Mouse (Mus musculus) heart, embryonic 11.5 days (tissue): Measurements from ENCODE around the gene Olfr1446. TPM values are rescaled to one million over a fixed set of nuclear protein-coding genes. Genes with fewer than 3 reads are reported as not detected.

Experiments used
- ATAC-seq: fragments of 200-750 bp; cut with Nextera tagmentation; replicated peaks from 2 replicates; pipeline ENCODE4 v1.8.0; 2017; ENCODE audit warnings: moderate library complexity; ENCODE audit not compliant: insufficient number of reproducible peaks, low FRiP score, low TSS enrichment
- H3K27ac ChIP-seq: fragments of 300-500 bp; sonication (generic); 2 replicates; pipeline ENCODE4 v1.5.1; 2014; ENCODE audit warnings: mild to moderate bottlenecking, low read depth, low read length
- H3K27me3 ChIP-seq: fragments of 300-500 bp; sonication (generic); 2 replicates; pipeline ENCODE4 v1.6.1; 2014; ENCODE audit warnings: mild to moderate bottlenecking, low read length, mixed read lengths; ENCODE audit not compliant: control insufficient read depth, insufficient read depth
- H3K36me3 ChIP-seq: fragments of 300-500 bp; sonication (generic); 2 replicates; pipeline ENCODE4 v1.6.1; 2014; ENCODE audit warnings: mild to moderate bottlenecking, low read length, moderate library complexity, mixed read lengths; ENCODE audit not compliant: control insufficient read depth, insufficient read depth
- H3K4me1 ChIP-seq: fragments of 300-500 bp; sonication (generic); 2 replicates; pipeline ENCODE4 v1.6.1; 2014; ENCODE audit warnings: low read length; ENCODE audit not compliant: control insufficient read depth, insufficient read depth
- H3K4me2 ChIP-seq: fragments of 300-500 bp; sonication (generic); 2 replicates; pipeline ENCODE4 v1.6.1; 2014; ENCODE audit warnings: mild to moderate bottlenecking, moderate library complexity
- H3K4me3 ChIP-seq: fragments of 300-500 bp; sonication (generic); 2 replicates; pipeline ENCODE4 v1.5.1; 2014; ENCODE audit warnings: low read depth, low read length
- H3K9ac ChIP-seq: fragments of 300-500 bp; sonication (generic); 2 replicates; pipeline ENCODE4 v1.6.1; 2014; ENCODE audit warnings: mild to moderate bottlenecking, low read depth, low read length, moderate library complexity
- H3K9me3 ChIP-seq: fragments of 300-500 bp; sonication (generic); replicated peaks from 2 replicates; pipeline ENCODE4 v1.6.1; 2016; ENCODE audit warnings: low read length; ENCODE audit not compliant: control insufficient read depth
- WGBS: fragments of 180-500 bp; shearing (Covaris S2); extraction: QIAGEN DNeasy Blood & Tissue Kit; methylation state at CpG from one replicate; pipeline ENCODE4 v1.1.7; 2014; ENCODE audit not compliant: insufficient replicate concordance; 5-methylcytosine and 5-hydroxymethylcytosine counted together
- polyA plus RNA-seq: library from polyadenylated mRNA; unstranded; fragments of >200 nt; fragmentation: Nextera tagmentation; extraction: Ambion mirVana; gene quantifications from 2 replicates; pipeline ENCODE4 v1.2.1, GENCODE M21; 2014

The Olfr1446 gene
- polyA plus RNA-seq = not detected in 2 replicates

DNA sequence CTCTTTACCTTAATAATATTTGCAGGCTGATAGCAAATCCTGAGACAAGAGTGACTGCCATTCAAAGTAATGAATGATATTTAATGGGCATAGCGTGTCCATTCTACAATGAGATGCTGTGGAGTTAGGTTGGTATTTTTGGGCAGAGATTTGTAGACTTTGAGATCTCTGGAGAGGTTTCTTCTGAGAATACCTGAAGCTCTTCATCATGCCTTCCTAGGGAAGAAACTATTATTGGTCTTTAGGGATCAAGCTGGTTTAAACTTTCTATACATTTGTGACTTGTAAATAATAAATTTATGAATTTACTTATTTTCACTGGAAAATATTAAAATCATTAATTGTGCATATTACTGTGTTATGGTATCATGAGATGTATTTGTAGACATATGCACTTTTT is at the start of gene Olfr1446:
Gene Olfr1446, minus strand, starts transcription at position 101 of the 400 bp plus-strand sequence.
- H3K9me3 ChIP-seq = no peaks in the 10 kb centered on the region
- no peak within 1 kb of the TSS for H3K4me2 ChIP-seq
- no peaks in the 10 kb centered on the region for H3K4me1 ChIP-seq
- WGBS = 65% methylated on average over 1 of the region's 1 CpGs
- H3K27me3 ChIP-seq = no peaks in the 10 kb centered on the region
- no peak within 1 kb of the TSS for H3K4me3 ChIP-seq
- H3K27ac ChIP-seq = no peak within 1 kb of the TSS
- H3K36me3 ChIP-seq = no peaks in the 10 kb centered on the region
- no peak for ATAC-seq
- no peak within 1 kb of the TSS for H3K9ac ChIP-seq

DNA sequence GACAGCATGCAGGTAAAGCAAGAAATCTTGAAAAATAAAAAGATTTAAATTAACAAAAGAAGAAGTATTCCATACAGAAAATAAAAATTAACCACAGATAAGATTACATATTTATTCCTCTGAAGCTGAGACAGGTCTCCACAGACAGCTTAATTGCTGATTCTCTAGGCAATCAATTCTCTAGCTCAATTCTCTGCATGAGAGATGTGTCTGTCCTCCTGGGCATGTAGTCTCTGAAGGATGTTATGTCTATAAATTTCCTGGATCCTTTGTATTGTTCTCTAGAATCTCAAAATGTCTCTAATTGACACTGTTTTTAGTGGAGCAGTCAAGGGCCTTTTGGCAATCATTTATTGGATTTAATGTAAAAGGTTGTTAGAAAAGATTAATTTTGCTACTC is 37.2 kb upstream of the Olfr1446 start, which contains the start of gene Olfr1449:
Gene Olfr1449, plus strand, starts transcription at position 301 of the 400 bp plus-strand sequence.
- Histone ChIP-seq H3K4me1 (no peaks in the 10 kb centered on the region), H3K27ac (no peak within 1 kb of the TSS), H3K4me2 (no peak within 1 kb of the TSS), H3K4me3 (no peak within 1 kb of the TSS), H3K9ac (no peak within 1 kb of the TSS), H3K27me3 (no peaks in the 10 kb centered on the region), H3K36me3 (no peaks in the 10 kb centered on the region), H3K9me3 (peaks cover 3% of the 10 kb centered on the region; the same call in 1 of the 2 replicates)
- ATAC-seq = no peak

DNA sequence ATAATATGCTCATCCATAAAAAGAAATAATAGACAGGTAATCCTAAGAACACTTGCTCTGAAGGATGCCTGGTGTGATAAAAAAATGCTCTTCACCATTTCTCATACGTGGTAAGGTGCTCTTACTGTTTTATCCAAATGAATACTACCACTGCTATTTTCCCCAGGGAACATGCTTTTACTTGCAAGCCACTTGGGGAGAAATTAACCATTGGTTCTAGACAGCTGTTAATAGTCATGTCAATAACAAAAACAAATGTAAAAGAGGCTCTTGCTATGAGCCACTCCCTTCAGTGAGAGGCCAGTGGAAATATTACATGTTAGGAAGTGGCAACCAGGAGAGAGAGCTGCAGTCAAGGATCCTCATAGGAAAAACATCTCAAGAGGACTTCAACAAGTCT is 31.0 kb upstream of the Olfr1446 start, which contains the start of gene Olfr1448:
Gene Olfr1448, minus strand, starts transcription at position 101 of the 400 bp plus-strand sequence.
- H3K4me3 ChIP-seq = no peak within 1 kb of the TSS
- WGBS = 73% methylated on average over 1 of the region's 1 CpGs

DNA sequence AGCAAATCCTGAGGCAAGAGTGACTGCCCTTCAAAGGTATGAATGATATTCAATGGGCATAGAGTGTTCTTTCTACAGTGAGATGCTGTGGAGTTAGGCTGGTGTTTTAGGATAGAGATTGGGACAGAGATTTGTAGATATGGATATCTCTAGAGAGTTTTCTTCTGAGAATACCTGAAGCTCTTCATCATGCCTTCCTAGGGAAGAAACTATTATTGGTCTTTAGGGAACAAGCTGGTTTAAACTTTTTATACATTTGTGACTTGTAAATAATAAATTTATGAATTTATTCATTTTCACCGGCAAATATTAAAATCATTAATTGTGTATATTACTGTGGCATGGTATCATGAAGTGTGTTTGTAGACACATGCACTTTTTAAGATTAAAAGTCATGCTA is 10.3 kb upstream of the Olfr1446 start, which contains the start of gene Olfr1447:
Gene Olfr1447, minus strand, starts transcription at position 101 of the 400 bp plus-strand sequence.
- Histone ChIP-seq H3K9me3 (0 out of 2 replicates have a peak, but pooled peaks cover 2% of the 10 kb centered on the region), H3K36me3 (no peaks in the 10 kb centered on the region), H3K4me1 (no peaks in the 10 kb centered on the region), H3K4me2 (no peak within 1 kb of the TSS), H3K27ac (no peak within 1 kb of the TSS), H3K27me3 (no peaks in the 10 kb centered on the region), H3K4me3 (no peak within 1 kb of the TSS), H3K9ac (no peak within 1 kb of the TSS)
- no peak for ATAC-seq
- 75% methylated on average over 1 of the region's 1 CpGs for WGBS

More for the DNA sequence above, 31.0 kb upstream of the Olfr1446 start, which contains the start of gene Olfr1448:
- Histone ChIP-seq H3K27ac (no peak within 1 kb of the TSS), H3K27me3 (no peaks in the 10 kb centered on the region), H3K4me1 (no peaks in the 10 kb centered on the region), H3K9me3 (0 out of 2 replicates have a peak, but pooled peaks cover 3% of the 10 kb centered on the region), H3K4me2 (no peak within 1 kb of the TSS), H3K36me3 (no peaks in the 10 kb centered on the region), H3K9ac (no peak within 1 kb of the TSS)
- ATAC-seq = no peak

DNA sequence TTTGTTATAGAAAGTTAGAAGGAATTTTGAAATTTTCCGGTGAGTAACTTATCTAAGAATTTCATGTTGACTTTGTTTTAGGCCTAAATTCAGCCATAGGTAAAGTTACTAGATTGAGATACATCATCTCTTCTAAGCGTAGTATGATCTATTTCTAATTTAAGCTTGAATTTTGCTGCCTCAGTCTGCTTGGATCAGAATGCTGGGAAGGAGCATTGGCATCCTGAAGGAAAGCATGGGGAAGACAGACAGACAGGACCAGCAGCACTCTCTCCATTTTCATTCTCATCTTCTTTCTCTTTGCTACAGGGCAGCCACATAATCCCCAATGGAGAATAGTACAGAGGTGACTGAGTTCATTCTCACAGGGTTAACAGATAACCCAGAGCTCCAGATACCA is 9.8 kb downstream of the Olfr1446 start, which contains the start of gene Olfr1445:
Gene Olfr1445, plus strand, starts transcription at position 301 of the 400 bp plus-strand sequence.
- Histone ChIP-seq H3K9me3 (0 out of 2 replicates have a peak, but pooled peaks cover 3% of the 10 kb centered on the region), H3K4me1 (no peaks in the 10 kb centered on the region), H3K4me3 (no peak within 1 kb of the TSS), H3K27ac (no peak within 1 kb of the TSS), H3K36me3 (no peaks in the 10 kb centered on the region), H3K4me2 (no peak within 1 kb of the TSS), H3K9ac (no peak within 1 kb of the TSS), H3K27me3 (no peaks in the 10 kb centered on the region)
- WGBS = 74% methylated on average over 2 of the region's 2 CpGs
- ATAC-seq = no peak

DNA sequence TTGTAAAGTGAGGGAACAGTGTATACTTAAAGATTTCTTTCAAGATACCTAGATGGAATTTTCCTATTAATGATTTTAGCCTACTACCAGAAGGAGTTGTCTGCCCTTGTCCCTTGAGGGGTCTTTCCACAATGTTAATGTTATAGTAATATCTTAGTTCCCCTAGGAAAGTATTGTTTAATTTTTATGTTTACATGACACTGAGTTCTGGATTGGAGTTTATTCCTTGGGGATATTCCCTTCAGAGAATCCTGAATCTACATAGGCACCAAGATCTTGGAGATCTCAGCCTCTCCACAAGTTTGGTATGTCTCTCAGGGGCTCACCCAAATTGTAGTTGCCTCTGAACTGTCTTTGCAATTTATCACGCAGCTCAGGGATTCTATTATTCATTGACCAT is 36.3 kb downstream of the Olfr1446 start, which contains the start of gene Olfr1444:
Gene Olfr1444, plus strand, starts transcription at position 301 of the 400 bp plus-strand sequence.
- Histone ChIP-seq H3K4me2 (no peak within 1 kb of the TSS), H3K9ac (no peak within 1 kb of the TSS), H3K27me3 (no peaks in the 10 kb centered on the region), H3K27ac (no peak within 1 kb of the TSS), H3K4me1 (no peaks in the 10 kb centered on the region), H3K36me3 (no peaks in the 10 kb centered on the region), H3K4me3 (no peak within 1 kb of the TSS), H3K9me3 (no peaks in the 10 kb centered on the region; the same call in 1 of the 2 replicates)
- no peak for ATAC-seq
- 38% methylated on average over 1 of the region's 1 CpGs for WGBS

DNA sequence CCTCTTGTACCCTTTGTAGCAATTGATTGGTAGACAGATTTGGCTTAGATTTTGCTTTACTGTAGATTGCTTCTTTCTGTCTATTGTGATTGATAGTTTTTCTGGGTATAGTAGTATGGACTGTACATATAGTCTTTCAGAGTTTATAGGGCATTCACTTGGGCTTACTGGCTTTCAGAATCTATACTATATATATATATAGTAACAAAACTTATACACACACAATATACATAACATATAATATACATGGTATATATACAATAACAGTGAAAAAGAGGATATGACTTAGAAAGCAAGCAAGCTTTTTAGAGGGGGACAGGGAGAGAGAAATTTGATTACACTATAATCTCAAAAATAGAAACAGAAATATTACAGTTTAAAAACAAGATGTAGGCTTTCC is 46.9 kb downstream of the Olfr1446 start, which contains the start of gene Gm5244:
Gene Gm5244, plus strand, starts transcription at position 301 of the 400 bp plus-strand sequence.
- H3K9me3 ChIP-seq = no peaks in the 10 kb centered on the region
- ATAC-seq = no peak
- H3K9ac ChIP-seq = no peak within 1 kb of the TSS
- H3K4me2 ChIP-seq = no peak within 1 kb of the TSS
- H3K27ac ChIP-seq = no peak within 1 kb of the TSS
- no peaks in the 10 kb centered on the region for H3K27me3 ChIP-seq
- H3K36me3 ChIP-seq = no peaks in the 10 kb centered on the region
- no peak within 1 kb of the TSS for H3K4me3 ChIP-seq
- no peaks in the 10 kb centered on the region for H3K4me1 ChIP-seq

DNA sequence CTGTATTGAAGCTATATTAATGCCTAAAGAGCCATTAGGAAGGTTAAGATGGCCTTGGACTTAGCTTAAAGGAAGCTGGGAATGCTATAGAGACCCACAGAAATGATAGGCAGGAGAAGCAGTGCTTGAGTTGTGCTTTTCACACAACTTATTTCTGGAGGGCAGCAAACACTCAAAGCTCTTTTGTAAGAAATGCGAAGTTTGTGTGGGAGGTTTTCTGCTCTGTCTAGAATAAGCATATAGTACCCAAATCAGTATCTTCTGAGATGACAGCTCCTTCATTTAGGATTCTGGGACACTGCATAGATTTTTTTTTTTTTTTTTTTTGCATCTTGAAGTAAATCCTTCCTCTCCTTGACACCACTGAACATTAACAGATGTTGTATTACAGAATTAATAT is 54.8 kb downstream of the Olfr1446 start:
- Histone ChIP-seq H3K27me3 (no peaks in the 10 kb centered on the region), H3K36me3 (no peaks in the 10 kb centered on the region), H3K4me3 (no peak overlapping the region), H3K4me2 (no peak overlapping the region), H3K9me3 (no peaks in the 10 kb centered on the region), H3K27ac (no peak overlapping the region), H3K4me1 (no peaks in the 10 kb centered on the region), H3K9ac (no peak overlapping the region)
- ATAC-seq = no peak
- 76% methylated on average over 1 of the region's 1 CpGs for WGBS
